Mouse (Mus musculus): ENCODE results near the gene Cdk10. TPM values are rescaled to one million over a fixed set of nuclear protein-coding genes. Genes with fewer than 3 reads are reported as not detected.
"Not testable (repeated sequence)": the region's sequence is repeated elsewhere in the genome, so short reads cannot be mapped to it uniquely, and the experiment has no call there.

Cdk10 gene
- polyA plus RNA-seq, 1 experiment from 2014 or later: 18.3 TPM

- DNase-seq (ENCODE audit: low spot score): no peak
These were observed 7.9 kb downstream of the Cdk10 start for GRCm38 (mm10) chr8:123232553-123232952.

GRCm38 (mm10) chr8:123233300-123233699, 8.7 kb downstream of the Cdk10 start:
- no peak for DNase-seq (ENCODE audit: low spot score)

- no peak for DNase-seq (ENCODE audit: low spot score)
These were observed 9.1 kb downstream of the Cdk10 start for GRCm38 (mm10) chr8:123233760-123234159.

DNA sequence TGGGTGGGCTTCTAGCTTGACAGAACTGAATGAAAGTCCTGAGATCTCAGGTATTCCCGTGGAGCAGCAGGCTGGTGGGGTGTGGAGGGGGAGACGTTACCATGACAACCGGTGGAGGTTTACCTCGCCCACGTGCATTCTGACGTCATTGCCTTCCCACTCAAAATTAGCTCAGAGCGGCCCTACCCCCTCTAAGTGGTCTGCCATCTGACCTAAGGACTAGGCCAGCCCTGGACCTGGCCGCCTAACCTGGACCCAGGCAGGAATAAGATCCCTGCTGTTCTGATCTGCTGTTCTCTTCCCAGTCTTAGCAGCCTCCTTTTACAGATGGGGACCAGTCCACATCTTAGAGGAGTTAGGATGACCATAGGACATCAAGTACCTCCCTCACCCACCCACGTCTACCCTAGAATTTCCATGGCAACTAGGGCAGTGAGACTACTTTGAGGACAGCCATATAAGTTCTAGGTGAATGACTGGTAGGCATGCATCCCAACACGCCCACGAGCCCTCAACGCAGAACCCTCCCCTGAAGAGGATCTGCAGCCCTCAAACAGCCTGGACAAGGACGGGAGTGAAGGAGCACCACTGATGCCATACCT, 10.4 kb downstream of the Cdk10 start:
- DNase-seq (ENCODE audit: low spot score): no peak

GRCm38 (mm10) chr8:123235520-123236497, 11.2 kb downstream of the Cdk10 start, which contains the start of gene Spata2l:
Gene Spata2l (minus strand): TSS chr8:123236233.
- DNase-seq (ENCODE audit: low spot score): peak; percentile 96

DNA sequence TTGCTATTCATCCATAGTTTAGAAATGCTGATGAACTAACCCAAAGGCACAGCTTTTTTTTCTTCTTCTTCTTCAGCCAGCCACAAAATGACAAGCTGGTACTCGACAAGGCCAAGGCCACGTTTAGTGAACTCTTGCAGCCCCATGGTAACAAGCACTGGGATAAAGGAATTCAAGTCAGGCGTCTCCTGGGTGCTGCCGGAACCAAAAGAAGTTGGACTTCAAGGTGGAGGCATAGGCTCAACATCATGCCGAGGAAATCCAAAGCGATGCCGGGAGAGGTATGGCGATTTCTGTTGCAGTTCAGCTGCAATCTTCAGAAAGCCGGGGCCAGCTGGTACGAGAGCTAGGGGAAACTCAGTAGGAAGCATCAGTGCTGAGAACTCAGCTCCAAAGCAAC, 14.8 kb downstream of the Cdk10 start:
- DNase-seq (ENCODE audit: low spot score): no peak

- DNase-seq (ENCODE audit: low spot score): no peak
These were observed 17.7 kb downstream of the Cdk10 start for GRCm38 (mm10) chr8:123242107-123242923.

DNA sequence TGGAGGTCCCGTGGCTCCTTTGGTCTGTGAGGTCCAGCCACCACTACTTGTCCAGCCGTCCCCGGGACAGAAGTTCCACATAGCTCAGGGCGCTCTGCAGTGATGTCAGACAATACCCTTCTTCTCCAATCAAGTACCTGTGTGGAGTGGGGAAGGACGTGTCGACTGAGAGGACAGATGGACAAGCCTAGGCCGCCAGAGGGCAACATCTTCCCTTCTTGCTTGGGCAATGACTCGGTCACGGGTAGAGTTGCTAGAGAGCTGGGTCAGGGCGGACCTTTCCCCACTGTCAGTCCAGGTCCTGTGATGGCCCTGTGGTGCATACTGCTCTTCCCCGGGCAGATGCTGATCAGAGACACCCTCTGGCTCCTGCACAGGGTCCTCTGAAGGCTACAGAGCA, 18.4 kb downstream of the Cdk10 start:
- no peak for DNase-seq (ENCODE audit: low spot score)

- no peak for DNase-seq (ENCODE audit: low spot score)
These were observed 19.7 kb downstream of the Cdk10 start for GRCm38 (mm10) chr8:123244382-123244781.

- no peak for DNase-seq (ENCODE audit: low spot score)
These were observed 20.9 kb downstream of the Cdk10 start for GRCm38 (mm10) chr8:123245543-123245942.

DNA sequence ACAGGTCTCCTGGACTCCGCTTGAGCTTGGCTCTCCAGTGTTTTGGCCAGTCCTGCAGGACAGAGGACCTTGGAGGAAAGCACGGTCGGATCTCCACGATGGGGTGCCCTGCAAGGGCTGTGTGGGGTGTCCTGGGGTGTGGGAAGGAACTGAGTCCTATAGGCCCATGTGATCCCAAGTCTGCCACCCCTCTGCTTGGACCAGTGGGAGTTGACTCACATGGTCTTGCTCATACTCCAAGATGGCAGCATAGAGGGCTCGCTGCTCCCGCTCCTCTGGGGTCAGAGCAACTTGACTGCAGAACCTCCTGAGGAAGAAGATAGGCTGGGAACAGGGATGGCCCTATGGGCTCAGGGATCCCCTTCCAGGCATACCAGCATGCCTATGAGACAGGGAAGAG, 23.1 kb downstream of the Cdk10 start:
- DNase-seq (ENCODE audit: low spot score): no peak

- DNase-seq (ENCODE audit: low spot score): no peak
These were observed 24.0 kb downstream of the Cdk10 start for GRCm38 (mm10) chr8:123248596-123248995.

DNA sequence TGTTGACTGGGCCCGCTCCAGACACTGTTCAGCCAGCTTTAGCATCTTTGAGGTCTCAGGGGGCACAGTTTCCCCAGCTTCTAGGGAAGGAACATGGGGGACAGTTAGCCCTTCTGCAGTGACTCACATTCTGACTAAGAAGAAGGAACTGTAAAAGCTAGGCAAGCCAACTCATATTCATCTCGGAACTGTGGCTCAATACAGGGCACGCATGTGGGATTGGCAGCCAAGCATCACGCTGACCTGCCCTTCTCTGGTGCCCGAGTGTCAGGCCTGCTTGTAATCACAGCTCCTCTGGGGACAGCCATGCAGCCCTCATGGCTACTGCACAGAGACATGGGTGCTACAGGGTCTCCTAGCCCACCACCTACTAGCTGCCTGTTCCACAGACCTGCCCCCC, 26.3 kb downstream of the Cdk10 start:
- no peak for DNase-seq (ENCODE audit: low spot score)

DNA sequence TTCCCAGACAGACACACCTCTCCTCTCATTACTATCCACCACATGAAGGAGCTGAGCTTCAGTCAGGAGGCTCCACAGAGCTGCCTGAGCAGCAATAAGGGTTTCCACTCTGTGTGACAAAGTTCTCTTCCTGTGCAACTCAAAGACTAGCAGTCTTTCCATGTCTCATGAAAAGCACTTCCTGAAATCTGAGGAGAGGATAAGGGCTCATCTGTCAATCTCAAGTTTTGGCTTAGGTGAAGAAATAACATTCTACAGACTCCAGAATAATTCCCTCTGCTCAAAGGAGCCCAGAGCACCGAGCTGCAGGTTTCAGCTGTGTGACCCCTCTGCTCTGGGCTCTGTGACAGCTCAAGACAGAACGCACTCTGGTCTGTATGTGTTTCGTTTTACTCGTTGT, 28.3 kb downstream of the Cdk10 start:
- no peak for DNase-seq (ENCODE audit: low spot score)

- DNase-seq (ENCODE audit: low spot score): no peak
These were observed 28.9 kb downstream of the Cdk10 start for GRCm38 (mm10) chr8:123253451-123254098.

DNA sequence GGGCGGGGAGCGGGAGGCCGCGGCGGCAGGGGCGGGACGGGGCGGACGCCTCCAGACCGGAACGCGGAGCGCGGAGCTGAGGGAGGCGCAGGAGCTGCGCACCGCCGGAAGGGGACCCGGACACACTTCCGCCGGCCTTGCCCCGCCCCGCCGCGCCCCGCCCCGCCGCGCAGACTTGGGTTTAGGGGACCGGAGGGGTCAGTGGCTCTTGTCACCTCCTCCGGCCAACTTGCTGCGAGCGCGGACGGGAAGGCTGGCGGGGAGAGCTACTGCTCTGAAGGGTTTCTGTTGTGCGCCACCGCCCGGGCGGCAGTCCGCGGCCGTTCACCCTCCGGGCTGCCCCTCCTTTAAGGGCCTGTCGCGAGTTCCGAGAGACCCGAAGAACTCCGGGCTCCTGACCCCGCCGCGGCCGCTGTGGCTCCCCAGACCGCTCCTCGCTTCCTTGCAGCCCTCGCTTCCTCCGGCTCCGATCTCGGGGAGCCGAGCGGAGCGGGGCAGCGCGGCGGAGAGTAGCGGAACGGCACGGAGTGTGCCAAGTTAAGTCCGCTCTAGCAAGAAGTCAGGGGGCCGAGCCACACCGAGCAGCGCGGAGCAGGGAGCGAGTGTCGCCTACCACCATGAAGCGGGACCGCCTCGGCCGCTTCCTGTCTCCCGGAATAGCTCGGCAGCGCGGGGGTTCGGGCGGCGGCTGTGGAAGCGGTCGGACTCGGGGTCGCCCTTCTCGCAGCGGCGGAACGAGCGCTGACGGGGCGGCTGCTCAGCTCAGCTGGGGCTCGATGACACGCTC, 29.6 kb downstream of the Cdk10 start, which contains the start of the genes Zfp276 and Vps9d1:
TSS of gene Zfp276 (plus strand) at position 97 of the 787 bp plus-strand sequence.
TSS of gene Vps9d1 (minus strand) at position 250 of the 787 bp plus-strand sequence.
- peak; percentile 84 for DNase-seq (ENCODE audit: low spot score)

- DNase-seq (ENCODE audit: low spot score): no peak
These were observed 30.5 kb downstream of the Cdk10 start for GRCm38 (mm10) chr8:123255170-123255569.

DNA sequence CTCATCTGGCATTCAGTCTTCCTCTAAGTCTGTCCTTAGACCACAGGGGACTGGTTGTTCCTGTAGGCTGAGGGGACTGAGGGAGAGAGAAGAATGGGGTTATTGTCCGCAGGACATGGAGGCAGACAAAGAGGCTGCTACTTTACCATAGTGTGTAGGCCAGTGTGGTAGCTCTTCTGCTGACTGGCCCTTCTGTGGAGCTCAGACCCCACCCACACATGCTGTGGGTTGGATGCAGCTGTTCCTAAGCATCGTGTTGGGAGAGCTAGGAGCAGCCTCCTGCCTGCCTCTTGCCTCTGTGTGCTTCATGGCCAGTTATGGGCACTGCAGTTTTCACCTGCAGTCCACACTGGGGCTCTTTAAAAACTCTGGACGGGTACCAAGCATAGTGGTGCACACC, 32.5 kb downstream of the Cdk10 start:
- DNase-seq (ENCODE audit: low spot score): no peak

GRCm38 (mm10) chr8:123257593-123257992, 33.0 kb downstream of the Cdk10 start:
- DNase-seq (ENCODE audit: low spot score): not testable (repeated sequence)

Measured in thymus, postnatal 0 days (tissue).